Mouse (Mus musculus): Measurements from ENCODE around the gene Tyrobp. TPM values are rescaled to one million over a fixed set of nuclear protein-coding genes. Genes with fewer than 3 reads are reported as not detected.

Gene Tyrobp
- polyA plus RNA-seq, 1 experiment from 2014 or later: 9.8 TPM

DNA sequence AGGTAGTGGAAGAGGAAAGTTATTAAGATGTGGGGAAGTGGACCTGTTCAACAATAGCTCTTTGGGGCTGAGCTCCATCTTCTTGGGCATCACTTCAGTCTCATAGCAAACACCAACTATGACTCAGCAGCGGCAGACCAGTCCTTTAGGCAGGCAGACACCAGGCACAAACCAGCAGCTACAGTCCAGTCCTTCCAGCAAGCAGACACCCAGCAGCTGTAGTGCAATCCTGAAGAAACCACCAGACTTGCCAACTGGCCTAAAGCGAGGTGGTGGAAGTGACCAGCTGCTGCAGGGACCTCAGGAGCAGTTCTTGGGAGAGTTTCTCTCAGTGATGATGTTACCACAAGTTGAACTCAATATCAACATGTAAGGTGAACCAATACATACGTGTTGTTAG lies 4.9 kb upstream of the Tyrobp start:
- no peak overlapping the region for H3K27ac ChIP-seq (ENCODE audit: poor library complexity, severe bottlenecking)
- 81% methylated on average over 3 of the region's 3 CpGs for WGBS

DNA sequence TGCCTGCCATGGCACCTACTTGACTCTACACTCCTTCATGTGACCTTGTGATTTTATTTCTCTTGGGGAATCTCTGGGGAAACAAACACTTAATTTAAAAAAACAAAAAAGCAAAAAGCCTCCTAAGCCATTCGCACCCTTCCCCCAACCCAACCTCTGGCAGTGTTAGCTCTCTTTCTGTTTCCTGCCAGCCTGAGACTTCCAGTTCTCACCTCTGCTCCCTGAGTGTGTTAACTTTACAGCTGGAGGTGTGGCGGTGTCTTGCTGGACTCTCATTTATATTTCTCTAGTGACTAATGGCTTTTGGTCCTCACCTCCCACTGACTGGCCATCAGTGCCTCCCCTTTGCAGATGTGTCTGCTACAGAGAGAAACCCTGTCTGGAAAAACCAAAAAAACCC lies 3.8 kb upstream of the Tyrobp start:
- no peak for ATAC-seq (ENCODE audit: insufficient number of reproducible peaks, low FRiP score)
- H3K9ac ChIP-seq: no peak overlapping the region
- H3K27ac ChIP-seq (ENCODE audit: poor library complexity, severe bottlenecking): no peak overlapping the region

More for the DNA sequence above, 4.9 kb upstream of the Tyrobp start:
- H3K4me2 ChIP-seq: no peak overlapping the region
- H3K9ac ChIP-seq: no peak overlapping the region
- no peak overlapping the region for H3K4me3 ChIP-seq
- H3K36me3 ChIP-seq: no peaks in the 10 kb centered on the region
- H3K9me3 ChIP-seq (replicated peaks): no peaks in the 10 kb centered on the region
- no peak for ATAC-seq (ENCODE audit: insufficient number of reproducible peaks, low FRiP score)
- H3K4me1 ChIP-seq (replicated peaks): no peaks in the 10 kb centered on the region
- peaks cover 4% of the 10 kb centered on the region; the same call in 1 of the 2 replicates for H3K27me3 ChIP-seq (replicated peaks)

GRCm38 (mm10) chr7:30411023-30411422 lies 2.5 kb upstream of the Tyrobp start:
- H3K9ac ChIP-seq: no peak overlapping the region
- H3K4me1 ChIP-seq (replicated peaks): no peaks in the 10 kb centered on the region
- peaks cover 4% of the 10 kb centered on the region; the same call in 1 of the 2 replicates for H3K27me3 ChIP-seq (replicated peaks)
- no peak overlapping the region for H3K4me2 ChIP-seq
- 65% methylated on average over 3 of the region's 3 CpGs for WGBS
- H3K4me3 ChIP-seq: no peak overlapping the region
- H3K9me3 ChIP-seq (replicated peaks): no peaks in the 10 kb centered on the region
- no peak for ATAC-seq (ENCODE audit: insufficient number of reproducible peaks, low FRiP score)
- no peak overlapping the region for H3K27ac ChIP-seq (ENCODE audit: poor library complexity, severe bottlenecking)
- H3K36me3 ChIP-seq: no peaks in the 10 kb centered on the region

More for the DNA sequence above, 3.8 kb upstream of the Tyrobp start:
- Histone ChIP-seq H3K9me3 (replicated peaks) (no peaks in the 10 kb centered on the region), H3K4me2 (no peak overlapping the region), H3K36me3 (no peaks in the 10 kb centered on the region), H3K27me3 (replicated peaks) (peaks cover 4% of the 10 kb centered on the region; the same call in 1 of the 2 replicates), H3K4me3 (no peak overlapping the region), H3K4me1 (replicated peaks) (no peaks in the 10 kb centered on the region)
- WGBS: 58% methylated on average over 2 of the region's 2 CpGs

- WGBS: 50% methylated on average over 4 of the region's 4 CpGs
- Histone ChIP-seq H3K27ac (ENCODE audit: poor library complexity, severe bottlenecking) (no peak overlapping the region), H3K27me3 (replicated peaks) (peaks cover 4% of the 10 kb centered on the region; the same call in 1 of the 2 replicates), H3K4me1 (replicated peaks) (no peaks in the 10 kb centered on the region), H3K9ac (no peak overlapping the region), H3K36me3 (no peaks in the 10 kb centered on the region), H3K4me3 (no peak overlapping the region), H3K9me3 (replicated peaks) (no peaks in the 10 kb centered on the region), H3K4me2 (no peak overlapping the region)
- no peak for ATAC-seq (ENCODE audit: insufficient number of reproducible peaks, low FRiP score)
Measured at GRCm38 (mm10) chr7:30412735-30413147, 819 bp upstream of the Tyrobp start.

DNA sequence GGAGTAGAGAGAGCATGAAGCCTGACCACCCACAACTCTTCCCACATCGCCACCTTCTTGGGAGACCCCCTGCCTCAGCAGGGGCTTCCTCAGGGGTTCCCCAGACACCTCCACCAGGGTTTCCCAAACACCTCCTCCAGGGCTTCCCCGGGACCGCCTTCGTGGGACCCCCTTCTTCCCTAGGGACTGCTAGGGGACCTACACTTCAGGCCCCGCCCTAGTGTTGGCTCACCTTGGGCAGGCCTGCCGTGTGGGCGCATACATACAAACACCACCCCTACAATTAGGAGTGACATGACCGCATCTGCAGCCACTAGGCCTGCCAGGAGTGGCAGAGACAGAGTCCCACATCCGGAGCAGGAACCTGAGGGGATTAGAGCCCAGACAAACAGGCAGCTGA lies 4.3 kb downstream of the Tyrobp start:
- ATAC-seq (ENCODE audit: insufficient number of reproducible peaks, low FRiP score): no peak
- H3K36me3 ChIP-seq: no peaks in the 10 kb centered on the region
- H3K4me3 ChIP-seq: no peak overlapping the region
- H3K9me3 ChIP-seq (replicated peaks): peaks cover 10% of the 10 kb centered on the region
- H3K4me2 ChIP-seq: no peak overlapping the region
- 0 out of 2 replicates have a peak, but pooled peaks cover 11% of the 10 kb centered on the region for H3K4me1 ChIP-seq (replicated peaks)
- peaks cover 8% of the 10 kb centered on the region; the same call in 1 of the 2 replicates for H3K27me3 ChIP-seq (replicated peaks)
- no peak overlapping the region for H3K27ac ChIP-seq (ENCODE audit: poor library complexity, severe bottlenecking)
- 61% methylated on average over 9 of the region's 9 CpGs for WGBS
- H3K9ac ChIP-seq: no peak overlapping the region

DNA sequence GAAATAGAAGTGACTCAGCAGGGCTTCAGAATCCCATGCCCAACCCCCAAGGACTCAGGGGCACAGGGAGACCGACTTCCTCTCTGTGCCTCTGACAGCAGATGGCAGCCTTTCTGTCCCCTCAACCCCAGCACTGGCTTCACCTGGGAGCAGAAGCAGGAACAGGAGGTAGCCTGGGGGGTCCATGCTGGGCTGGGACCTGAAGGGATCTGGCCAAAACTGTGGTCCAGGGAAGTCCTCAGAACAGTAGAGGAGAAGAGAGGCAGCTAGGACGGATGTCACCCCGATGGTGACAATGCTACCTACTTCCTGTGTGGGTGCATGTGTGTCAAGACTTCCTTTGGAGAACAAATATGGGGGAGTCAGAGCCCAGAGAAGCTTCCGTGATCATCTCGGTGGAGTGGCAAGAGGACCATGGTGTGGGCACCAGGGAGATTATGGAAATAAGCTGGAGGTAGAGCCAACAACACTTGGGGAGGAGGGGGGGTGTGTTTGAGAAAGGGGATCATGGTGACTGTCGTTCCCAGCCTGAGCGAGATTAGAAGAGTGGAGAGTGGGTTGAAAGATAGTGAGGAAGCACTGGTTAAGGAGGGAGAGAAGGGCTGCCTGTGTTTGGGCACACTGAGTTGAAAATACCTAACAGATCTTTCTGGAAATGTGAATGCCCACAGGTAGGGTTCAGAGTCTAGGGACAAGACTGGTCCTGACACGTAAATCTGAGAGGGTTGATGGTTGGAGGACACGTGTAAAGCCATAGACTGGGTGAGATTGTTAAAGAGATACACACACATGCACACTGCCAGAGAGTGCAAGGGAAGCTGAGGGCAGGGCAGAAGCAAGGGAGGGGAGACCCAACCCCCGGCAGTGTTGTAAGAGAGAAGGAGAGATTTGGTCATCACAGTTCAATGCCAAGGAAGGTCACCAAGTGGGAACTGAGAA lies 6.3 kb downstream of the Tyrobp start, which contains the start of gene Hcst:
TSS of gene Hcst (minus strand) at position 294 of the 939 bp plus-strand sequence.
- 56% methylated on average over 10 of the region's 10 CpGs for WGBS
- H3K4me3 ChIP-seq: no peak within 1 kb of the TSS
- H3K9ac ChIP-seq: no peak within 1 kb of the TSS
- no peak within 1 kb of the TSS for H3K27ac ChIP-seq (ENCODE audit: poor library complexity, severe bottlenecking)
- no peak for ATAC-seq (ENCODE audit: insufficient number of reproducible peaks, low FRiP score)
- H3K4me2 ChIP-seq: no peak within 1 kb of the TSS
- H3K36me3 ChIP-seq: no peaks in the 10 kb centered on the region
- peaks cover 10% of the 10 kb centered on the region for H3K9me3 ChIP-seq (replicated peaks)
- 0 out of 2 replicates have a peak, but pooled peaks cover 11% of the 10 kb centered on the region for H3K4me1 ChIP-seq (replicated peaks)
- H3K27me3 ChIP-seq (replicated peaks): peaks cover 8% of the 10 kb centered on the region; the same call in 1 of the 2 replicates

GRCm38 (mm10) chr7:30420673-30421072 lies 7.1 kb downstream of the Tyrobp start:
- 80% methylated on average over 3 of the region's 3 CpGs for WGBS

DNA sequence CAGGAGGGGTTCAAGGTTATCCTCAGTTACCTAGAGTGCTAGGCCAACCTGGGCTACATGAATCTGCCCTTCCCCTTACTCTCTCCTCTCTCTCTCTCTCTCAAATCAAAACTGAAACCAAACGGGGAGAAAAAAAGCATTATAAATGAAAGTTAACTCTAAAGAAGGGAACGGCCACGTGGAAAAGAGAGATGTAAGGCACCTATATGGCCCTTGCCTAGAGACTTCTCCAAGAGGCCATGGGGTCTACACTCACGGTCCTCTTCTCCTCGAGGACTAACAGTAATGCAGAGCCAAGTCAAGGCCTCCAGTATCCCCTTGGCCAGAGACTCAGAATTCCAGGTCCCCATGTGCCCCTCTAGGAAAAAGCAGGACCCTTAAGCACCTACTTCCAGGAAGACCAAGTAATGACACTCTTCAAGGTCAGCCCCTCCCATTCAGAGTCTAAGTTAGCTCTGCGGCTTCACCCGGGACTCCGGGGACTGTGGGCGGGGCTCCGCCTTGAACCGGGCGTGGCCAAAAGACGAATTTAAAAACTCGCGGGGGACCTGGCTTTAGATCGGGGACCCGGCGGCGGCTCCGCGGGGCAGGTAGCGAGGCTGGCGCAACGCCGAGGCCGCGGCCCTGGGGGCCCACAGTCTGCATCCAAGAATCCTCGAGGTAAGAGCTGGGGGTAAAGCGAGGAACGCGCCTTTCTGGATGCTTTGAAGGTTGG lies 7.8 kb downstream of the Tyrobp start, which contains the start of gene Nfkbid:
TSS of gene Nfkbid (plus strand) at position 558 of the 715 bp plus-strand sequence.
- Histone ChIP-seq H3K9me3 (replicated peaks) (peaks cover 10% of the 10 kb centered on the region), H3K9ac (peak within 1 kb of the TSS; percentile 66), H3K4me2 (peak within 1 kb of the TSS; percentile 98), H3K27me3 (replicated peaks) (peaks cover 8% of the 10 kb centered on the region; the same call in 1 of the 2 replicates), H3K4me1 (replicated peaks) (0 out of 2 replicates have a peak, but pooled peaks cover 11% of the 10 kb centered on the region), H3K4me3 (peak within 1 kb of the TSS; percentile 67), H3K27ac (ENCODE audit: poor library complexity, severe bottlenecking) (peak within 1 kb of the TSS; percentile 37; the same call in 1 of the 2 replicates), H3K36me3 (peaks cover 11% of the 10 kb centered on the region)
- ATAC-seq (ENCODE audit: insufficient number of reproducible peaks, low FRiP score): peak; percentile 34; the same call in 1 of the 2 replicates
- WGBS: 9% methylated on average over 31 of the region's 31 CpGs

More at GRCm38 (mm10) chr7:30420673-30421072, 7.1 kb downstream of the Tyrobp start:
- H3K9ac ChIP-seq: no peak overlapping the region
- H3K4me1 ChIP-seq (replicated peaks): 0 out of 2 replicates have a peak, but pooled peaks cover 11% of the 10 kb centered on the region
- no peak for ATAC-seq (ENCODE audit: insufficient number of reproducible peaks, low FRiP score)
- H3K27me3 ChIP-seq (replicated peaks): peaks cover 8% of the 10 kb centered on the region; the same call in 1 of the 2 replicates
- no peak overlapping the region for H3K4me2 ChIP-seq
- H3K27ac ChIP-seq (ENCODE audit: poor library complexity, severe bottlenecking): no peak overlapping the region
- no peak overlapping the region for H3K4me3 ChIP-seq
- H3K36me3 ChIP-seq: peaks cover 6% of the 10 kb centered on the region
- H3K9me3 ChIP-seq (replicated peaks): peaks cover 10% of the 10 kb centered on the region

- 0 out of 2 replicates have a peak, but pooled peaks cover 11% of the 10 kb centered on the region for H3K4me1 ChIP-seq (replicated peaks)
- H3K9ac ChIP-seq: peak overlapping the region; percentile 66
- ATAC-seq (ENCODE audit: insufficient number of reproducible peaks, low FRiP score): peak; percentile 60
- peaks cover 8% of the 10 kb centered on the region; the same call in 1 of the 2 replicates for H3K27me3 ChIP-seq (replicated peaks)
- peak overlapping the region; percentile 98 for H3K4me2 ChIP-seq
- peaks cover 10% of the 10 kb centered on the region for H3K9me3 ChIP-seq (replicated peaks)
- no peak overlapping the region; the same call in 1 of the 2 replicates for H3K27ac ChIP-seq (ENCODE audit: poor library complexity, severe bottlenecking)
- H3K4me3 ChIP-seq: peak overlapping the region; percentile 67
- peaks cover 15% of the 10 kb centered on the region for H3K36me3 ChIP-seq
- under 1% methylated on average over 45 of the region's 45 CpGs for WGBS
Measured at GRCm38 (mm10) chr7:30421890-30422435, 8.4 kb downstream of the Tyrobp start.

GRCm38 (mm10) chr7:30422560-30422959 lies 9.0 kb downstream of the Tyrobp start:
- Histone ChIP-seq H3K4me1 (replicated peaks) (0 out of 2 replicates have a peak, but pooled peaks cover 11% of the 10 kb centered on the region), H3K9ac (peak overlapping the region; percentile 66), H3K4me2 (peak overlapping the region; percentile 98), H3K27me3 (replicated peaks) (peaks cover 8% of the 10 kb centered on the region; the same call in 1 of the 2 replicates), H3K27ac (ENCODE audit: poor library complexity, severe bottlenecking) (peak overlapping the region; percentile 37; the same call in 1 of the 2 replicates), H3K36me3 (peaks cover 19% of the 10 kb centered on the region), H3K9me3 (replicated peaks) (peaks cover 10% of the 10 kb centered on the region), H3K4me3 (peak overlapping the region; percentile 67)
- 8% methylated on average over 9 of the region's 9 CpGs for WGBS
- peak; percentile 22; the same call in 1 of the 2 replicates for ATAC-seq (ENCODE audit: insufficient number of reproducible peaks, low FRiP score)

Measured in heart, embryonic 12.5 days (tissue).